Mouse (Mus musculus): ENCODE results near the gene Rbm3.

DNA sequence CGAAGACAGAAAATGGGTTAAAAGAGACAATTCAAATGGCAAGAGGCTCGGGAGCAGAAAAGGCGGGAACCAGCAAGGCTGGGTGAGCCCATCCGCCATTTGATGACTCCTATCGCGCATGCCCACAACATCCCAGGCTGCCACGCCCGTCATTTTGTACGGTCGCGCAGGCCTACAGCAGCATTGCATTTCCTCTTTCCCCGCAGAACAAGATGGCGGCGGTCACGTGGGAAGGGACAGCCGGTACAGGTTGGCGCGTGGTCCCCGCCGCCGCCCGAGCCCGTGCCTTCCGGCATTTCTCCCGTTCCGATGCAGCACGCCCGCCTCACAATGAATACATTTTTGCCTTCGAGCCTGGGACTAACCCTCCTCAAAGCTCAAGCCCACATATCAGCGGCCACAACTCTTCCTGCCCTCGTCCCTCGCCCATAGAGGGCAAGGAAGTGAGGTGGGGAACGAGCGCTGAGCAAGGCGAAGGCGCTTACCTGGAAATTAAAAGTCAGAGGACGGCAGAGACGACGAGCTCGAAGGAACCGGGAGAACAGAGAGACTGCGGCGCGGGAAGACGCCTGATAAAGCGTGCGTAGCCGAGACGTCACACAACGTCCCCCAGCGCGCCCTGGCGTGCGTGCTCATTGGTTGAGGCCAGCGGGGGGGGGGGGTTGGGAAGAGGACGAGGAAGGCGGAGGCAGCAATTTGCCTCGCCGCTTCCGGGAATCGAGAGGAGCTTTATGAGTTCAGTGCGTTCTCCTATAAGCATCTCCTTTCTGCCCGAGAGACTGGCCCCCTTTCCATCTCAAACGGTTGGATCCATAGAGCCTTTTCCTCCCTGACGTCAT is at the start of gene Rbm3:
- TF ChIP-seq CTCF (IDR thresholded peaks at IDR 0.05; ENCODE audit: low read depth) (no peak), EP300 (IDR thresholded peaks at IDR 0.05; ENCODE audit: low read depth) (no peak; the same call in 1 of the 2 replicates)
